Mouse (Mus musculus): ENCODE results near the gene Anks1.

- no peak for TF ChIP-seq CTCF (IDR thresholded peaks at IDR 0.05; ENCODE audit: control insufficient read depth, insufficient read depth, insufficient replicate concordance, low read depth, low read length)
- no peak for TF ChIP-seq POLR2A (IDR thresholded peaks at IDR 0.05; ENCODE audit: control insufficient read depth, low read depth, low read length)
Measured at GRCm38 (mm10) chr17:27982712-27983266, 73.7 kb downstream of the Anks1 start.
